Mouse (Mus musculus): ENCODE data around the gene Tfe3.

Gene Tfe3

GRCm38 (mm10) chrX:7821865-7822779 lies 59.8 kb downstream of the Tfe3 start, which contains the start of gene Kcnd1:
Gene Kcnd1, plus strand, starts transcription at chrX:7822289.
- DNase-seq (ENCODE audit: low read depth): no peak
